Mouse (Mus musculus) MN1 (cell line): ENCODE measurements around the gene Trmt1.
A peak's percentile ranks its signal among the peaks of the same experiment; 100 is the strongest.

Experiments
- DNase-seq: peaks from one replicate; pipeline ENCODE4 v3.0.0-alpha.2; 2016; ENCODE audit warnings: low spot score

Trmt1 gene

DNA sequence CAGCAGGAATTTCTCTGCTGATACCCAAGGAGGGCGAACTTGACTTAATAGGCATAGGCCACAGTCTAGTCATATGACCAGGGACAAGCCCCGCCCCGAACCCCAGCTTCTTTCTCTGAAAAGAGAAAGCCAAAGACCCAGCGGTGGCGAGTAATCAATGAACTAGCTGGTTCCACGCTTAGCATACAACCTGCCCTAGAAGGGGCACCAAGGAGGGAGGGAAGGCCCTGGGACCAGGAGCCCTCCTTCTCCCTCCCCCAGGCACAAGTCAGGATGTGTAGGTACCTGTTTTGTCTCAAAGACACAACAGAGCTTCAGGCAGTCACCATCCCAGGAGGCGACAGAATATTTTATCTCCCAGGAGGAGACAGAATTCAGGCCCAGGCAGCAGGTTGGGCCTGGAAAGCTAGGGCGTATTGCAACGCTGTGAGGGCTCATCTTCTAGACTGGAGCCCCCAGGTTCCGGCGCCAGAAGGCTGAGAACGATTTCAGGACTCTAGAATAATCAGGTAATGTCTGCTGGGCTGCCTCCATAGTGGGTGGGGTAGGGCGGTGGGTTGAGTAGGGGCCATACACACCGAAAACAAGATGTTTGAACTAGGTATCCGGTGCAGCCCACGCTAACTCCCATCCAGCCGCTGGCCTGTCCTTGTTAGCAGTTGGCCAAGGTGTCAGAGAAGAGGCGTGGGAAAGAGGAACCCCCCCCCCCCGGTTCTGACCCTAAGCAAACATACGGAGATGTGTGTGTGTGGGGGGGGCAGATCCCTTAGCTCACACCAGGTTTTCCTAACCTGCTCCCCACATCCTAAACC is at the start of gene Trmt1:
Gene Trmt1, plus strand, starts transcription at position 117 of the 812 bp plus-strand sequence.
- peak; percentile 46 for DNase-seq

- no peak for DNase-seq
Measured at GRCm38 (mm10) chr8:84637946-84638554, 48.1 kb upstream of the Trmt1 start.

DNA sequence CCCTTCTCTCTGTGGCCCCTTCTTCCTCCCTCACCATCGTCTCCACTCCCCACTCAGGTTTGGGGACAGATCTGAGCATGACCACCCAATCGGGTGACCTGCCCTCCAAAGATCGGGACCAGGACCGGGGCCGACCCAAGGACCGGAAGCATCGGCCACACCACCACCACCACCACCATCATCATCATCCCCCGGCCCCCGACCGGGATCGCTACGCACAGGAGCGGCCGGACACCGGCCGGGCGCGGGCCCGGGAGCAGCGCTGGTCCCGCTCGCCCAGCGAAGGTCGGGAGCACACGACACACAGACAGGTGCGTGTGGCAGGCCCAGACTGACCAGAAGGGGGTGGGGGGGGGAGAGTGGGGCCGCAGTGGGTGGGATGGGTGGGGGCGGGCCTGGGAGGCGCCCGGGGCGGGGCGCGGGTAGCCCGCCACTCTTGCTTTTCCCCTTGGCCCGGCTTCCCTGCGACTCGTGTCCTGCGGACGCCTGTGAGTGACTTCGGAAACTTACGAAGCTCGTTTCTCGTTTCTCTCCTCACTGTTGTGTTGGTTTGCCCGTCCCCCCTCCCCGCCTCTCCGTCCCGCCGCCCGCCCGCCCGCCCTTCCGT is 47.4 kb upstream of the Trmt1 start:
- DNase-seq, result peak; percentile 51

DNA sequence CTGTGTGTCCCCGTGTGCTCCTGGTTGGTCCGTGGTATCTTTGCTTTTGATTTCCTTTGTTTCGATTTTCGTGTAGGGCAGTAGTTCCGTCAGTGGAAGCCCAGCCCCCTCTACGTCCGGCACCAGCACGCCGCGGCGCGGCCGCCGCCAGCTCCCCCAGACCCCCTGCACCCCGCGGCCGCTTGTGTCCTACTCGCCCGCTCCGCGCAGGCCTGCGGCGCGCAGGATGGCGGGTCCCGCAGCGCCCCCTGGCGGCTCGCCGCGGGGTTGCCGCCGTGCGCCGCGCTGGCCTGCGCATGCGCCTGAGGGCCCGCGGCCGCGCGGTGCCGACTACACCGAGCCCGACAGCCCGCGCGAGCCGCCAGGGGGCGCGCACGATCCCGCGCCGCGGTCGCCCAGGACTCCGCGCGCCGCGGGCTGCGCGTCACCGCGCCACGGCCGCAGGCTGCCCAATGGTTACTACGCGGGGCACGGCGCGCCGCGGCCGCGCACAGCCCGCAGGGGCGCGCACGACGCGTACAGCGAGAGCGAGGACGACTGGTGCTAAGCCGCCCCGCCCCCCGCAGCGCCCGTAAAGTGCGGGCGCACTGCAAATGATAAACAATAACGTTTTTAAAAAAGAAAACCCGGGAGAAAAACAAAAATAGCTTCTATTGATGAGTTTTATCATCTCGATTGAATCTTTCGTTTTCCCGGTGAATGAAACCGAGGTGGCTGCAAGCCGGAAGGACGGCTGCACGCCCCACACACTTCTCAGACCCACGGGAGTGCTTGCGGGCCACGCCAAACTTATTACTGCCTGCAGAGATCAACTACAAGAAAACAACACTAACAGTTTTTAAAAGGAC is 46.7 kb upstream of the Trmt1 start:
- DNase-seq, result peak; percentile 97

DNA sequence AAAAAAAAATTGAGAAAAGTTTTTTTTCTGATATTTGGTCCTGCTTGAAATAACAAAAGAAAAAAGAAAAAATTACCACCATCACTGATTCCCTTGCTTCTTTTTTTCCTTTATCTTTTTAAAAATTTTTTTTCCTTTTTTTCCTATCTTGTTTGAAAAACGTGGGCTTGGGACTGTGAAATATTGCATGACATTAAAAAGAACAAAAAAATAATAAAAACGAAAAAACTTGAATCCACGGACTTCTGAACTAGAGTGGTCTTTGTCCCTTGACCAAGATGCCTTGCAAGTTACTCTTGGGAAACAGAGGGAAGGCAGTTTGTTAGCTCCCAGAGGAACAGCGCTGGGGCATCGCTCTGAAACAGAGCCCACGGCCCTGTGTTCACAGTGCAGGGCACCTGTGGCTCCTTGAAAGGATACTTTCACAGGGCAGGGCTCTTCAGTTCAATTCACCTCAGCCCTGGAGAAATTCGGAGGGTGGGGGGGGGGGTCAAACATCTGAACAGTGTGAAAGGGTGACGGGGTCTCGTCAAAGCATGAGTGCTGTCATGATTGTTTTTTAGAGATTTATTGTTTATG is 46.0 kb upstream of the Trmt1 start:
- DNase-seq, result no peak

DNA sequence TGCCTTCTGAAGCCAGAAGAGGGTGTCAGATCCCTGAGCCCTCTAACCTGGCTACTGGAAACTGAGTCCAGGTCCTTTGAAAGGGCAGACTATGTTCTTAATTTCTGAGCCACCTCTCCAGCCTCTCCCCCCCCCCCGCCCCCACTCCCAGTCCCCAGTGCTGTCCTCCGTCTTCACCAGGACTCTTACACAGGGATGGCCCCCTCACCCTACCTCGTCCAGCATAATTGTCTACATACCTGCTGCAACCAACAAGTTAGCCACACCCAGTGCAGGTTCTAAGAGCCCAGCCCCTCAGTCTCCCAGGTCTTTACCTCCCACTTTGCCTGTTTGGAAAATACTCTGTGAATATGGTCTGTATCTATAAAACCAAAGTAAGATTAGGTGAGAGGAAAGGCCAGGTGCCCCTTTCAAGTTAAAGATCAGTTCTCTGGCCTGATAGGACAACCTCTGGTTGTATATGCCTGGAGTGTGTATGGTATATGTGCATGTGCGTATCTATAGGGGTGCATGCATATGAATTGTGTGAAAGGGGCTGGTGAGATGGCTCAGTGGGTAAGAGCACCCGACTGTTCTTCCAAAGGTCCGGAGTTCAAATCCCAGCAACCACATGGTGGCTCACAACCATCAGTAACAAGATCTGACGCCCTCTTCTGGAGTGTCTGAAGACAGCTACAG is 45.4 kb upstream of the Trmt1 start:
- no peak for DNase-seq

GRCm38 (mm10) chr8:84641578-84642361 is 44.3 kb upstream of the Trmt1 start:
- DNase-seq, result no peak

DNA sequence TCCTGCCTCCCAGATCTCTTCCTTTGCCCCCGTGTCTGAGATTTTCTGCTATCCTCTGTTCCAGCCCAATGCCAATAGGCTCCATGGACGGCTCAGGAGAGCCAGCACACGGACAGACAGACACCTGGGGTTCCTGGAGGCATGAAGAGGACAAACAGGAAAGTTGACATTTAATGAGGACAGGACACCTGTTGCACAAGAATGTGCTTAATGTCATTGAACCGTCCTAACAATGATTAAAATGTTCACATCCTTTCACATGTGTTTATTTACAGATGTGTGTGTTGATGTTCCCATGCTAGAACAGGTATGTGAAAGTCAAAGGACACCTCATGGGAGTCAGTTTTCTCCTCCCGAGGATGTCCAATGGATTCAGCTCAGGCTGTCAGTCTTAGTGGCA is 43.1 kb upstream of the Trmt1 start:
- DNase-seq, result no peak

- DNase-seq, result no peak
Measured at GRCm38 (mm10) chr8:84646800-84647199, 39.3 kb upstream of the Trmt1 start.

DNA sequence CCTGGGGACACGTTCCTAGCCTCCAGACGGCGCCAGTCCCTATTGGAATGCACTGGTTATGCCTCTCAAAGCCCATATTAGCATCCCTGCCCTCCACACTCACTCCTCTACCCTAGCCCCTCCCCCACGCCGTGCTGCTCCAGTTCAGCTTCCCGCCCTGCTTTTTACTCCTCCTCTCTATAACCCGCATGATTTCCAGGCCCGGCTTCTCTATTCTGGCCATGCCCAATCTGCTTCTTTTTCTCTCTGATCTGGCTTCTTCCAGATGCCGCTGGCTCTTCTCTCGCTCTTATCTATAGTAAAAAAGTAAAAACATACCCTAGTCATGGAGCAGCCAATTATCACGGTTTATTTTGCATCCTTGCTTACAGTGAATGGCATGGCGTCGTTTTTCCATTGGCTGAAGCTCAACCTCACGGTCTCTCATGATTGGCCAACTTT is 38.6 kb upstream of the Trmt1 start:
- no peak for DNase-seq

DNA sequence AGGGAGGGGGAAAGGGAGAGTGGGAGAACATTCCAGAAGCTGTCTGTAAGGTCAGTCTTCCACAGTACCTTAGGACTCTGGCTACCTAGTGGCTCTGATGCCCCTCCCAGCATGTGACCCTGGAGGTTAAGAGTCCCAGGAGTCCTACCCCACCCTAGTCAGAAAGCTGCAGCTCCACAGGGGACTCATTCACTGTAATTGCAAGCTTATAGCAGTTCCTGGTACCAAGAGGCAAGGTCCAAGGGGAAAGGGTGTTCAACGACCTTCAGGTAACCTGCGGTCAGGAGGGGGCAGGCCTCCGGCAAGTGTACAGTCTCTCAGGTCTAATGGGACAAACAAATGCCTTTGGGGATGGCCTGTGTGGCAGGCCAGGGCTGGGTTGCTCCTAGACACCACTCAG is 35.9 kb upstream of the Trmt1 start:
- no peak for DNase-seq

- DNase-seq, result no peak
Measured at GRCm38 (mm10) chr8:84653092-84653631, 32.9 kb upstream of the Trmt1 start.

DNA sequence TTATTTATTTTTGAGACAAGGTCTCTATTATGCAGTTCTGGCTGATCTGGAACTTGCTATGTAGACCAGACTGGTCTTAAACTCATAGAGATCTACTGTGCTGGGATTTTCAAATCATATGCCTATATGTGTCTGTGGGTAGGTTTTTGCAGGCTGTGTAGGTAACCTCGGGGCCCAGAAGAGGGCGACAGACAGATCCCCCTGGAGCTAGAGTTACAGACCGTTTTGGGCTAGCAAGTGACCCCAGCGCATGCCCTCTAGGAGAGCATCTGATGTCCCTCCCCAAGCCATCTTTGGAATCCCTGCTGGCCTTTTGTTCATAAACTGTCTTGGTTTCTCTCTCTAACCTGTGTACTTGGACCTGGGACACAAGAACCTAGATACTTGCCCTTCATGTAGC is 31.5 kb upstream of the Trmt1 start:
- DNase-seq, result no peak

- no peak for DNase-seq
Measured at GRCm38 (mm10) chr8:84655336-84656190, 30.5 kb upstream of the Trmt1 start.

DNA sequence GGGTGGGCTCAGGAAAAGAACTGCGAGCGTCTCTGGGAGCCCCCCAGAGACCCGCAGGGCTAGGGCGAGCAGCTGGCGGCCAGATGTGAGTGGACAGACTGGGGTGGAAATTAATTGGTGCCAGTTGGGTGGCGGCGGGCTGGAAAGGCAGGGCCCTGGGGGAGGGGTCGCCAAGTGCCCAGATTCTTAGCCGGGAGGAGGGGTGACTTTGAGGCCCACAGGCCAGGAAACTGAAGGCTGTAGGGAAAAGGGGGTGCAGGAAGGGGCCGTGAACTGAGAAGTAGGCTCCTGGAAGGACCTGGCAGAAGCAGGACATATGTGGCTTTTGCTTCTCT is 29.9 kb upstream of the Trmt1 start:
- DNase-seq, result no peak

GRCm38 (mm10) chr8:84656641-84657126 is 29.4 kb upstream of the Trmt1 start:
- peak; percentile 83 for DNase-seq

DNA sequence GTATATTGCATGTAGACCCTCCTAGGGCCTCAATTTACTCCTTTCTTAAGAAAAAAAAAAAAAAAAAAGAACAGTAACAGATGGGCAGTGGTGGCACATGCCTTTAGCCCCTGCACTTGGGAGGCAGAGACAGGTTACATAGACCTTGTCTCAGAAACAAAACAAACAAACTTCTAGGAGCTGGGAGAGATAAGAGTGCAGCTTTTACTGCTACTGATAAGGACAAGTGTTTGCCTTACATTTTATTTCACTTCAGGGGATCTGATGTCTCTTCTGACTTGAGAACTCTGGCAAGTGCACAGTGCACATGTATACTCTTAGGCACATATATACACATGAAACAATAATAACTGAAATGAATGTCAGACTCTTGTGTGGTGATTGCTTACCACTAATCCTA is 28.9 kb upstream of the Trmt1 start:
- DNase-seq, result no peak

GRCm38 (mm10) chr8:84657680-84658079 is 28.4 kb upstream of the Trmt1 start:
- no peak for DNase-seq

GRCm38 (mm10) chr8:84658951-84659350 is 27.2 kb upstream of the Trmt1 start:
- no peak for DNase-seq
